14 mouse cellular contexts compared by ENCODE assay signal in genomic region chr11:118916423-118917030, GRCm38 (mm10). TPM values are rescaled to one million over a fixed set of nuclear protein-coding genes. Genes with fewer than 3 reads are reported as not detected.
DNase-seq lines count a peak whose midpoint lies in the region; ATAC-seq and TF ChIP-seq lines count a peak whose summit lies in the region.
"Had no signal": no experiment of that assay in that cellular context is flagged by ENCODE, and none has a peak within 500 bp of the region (broad histone marks: within the 10 kb centered on the region; RNA-seq: fewer than 3 reads in every experiment).

No protein-coding gene starts in this region.

- TF ChIP-seq POLR2A in olfactory bulb, adult 2 months (IDR thresholded peaks at IDR 0.05; ENCODE audit: insufficient read depth, low read depth, low read length) = no peak

- no peak for TF ChIP-seq CTCF in olfactory bulb, adult 2 months (IDR thresholded peaks at IDR 0.05; ENCODE audit: insufficient read depth, low read depth, low read length)
- TF ChIP-seq CTCF in gastrocnemius, adult 2 months (IDR thresholded peaks at IDR 0.05) = no peak

- H3K36me3 ChIP-seq in forebrain, embryonic 13.5 days (ENCODE audit: poor library complexity, severe bottlenecking) = no peaks in the 10 kb centered on the region
- H3K36me3 ChIP-seq in limb, embryonic 12.5 days = no peaks in the 10 kb centered on the region
- H3K36me3 ChIP-seq: intestine, embryonic 15.5 days; liver, embryonic 12.5 days had no signal

- H3K4me3 ChIP-seq in forebrain, embryonic 13.5 days = no peak overlapping the region
- 0 out of 2 replicates have a peak overlapping the region, but pooled peaks have one; percentile 0 for H3K4me3 ChIP-seq in limb, embryonic 12.5 days (replicated peaks)
- H3K4me3 ChIP-seq in olfactory bulb, adult 2 months (ENCODE audit: insufficient read depth, low read depth, low read length) = no peak overlapping the region
- no peak overlapping the region for H3K4me3 ChIP-seq in gastrocnemius, adult 2 months
- H3K4me3 ChIP-seq: intestine, embryonic 15.5 days; liver, embryonic 12.5 days had no signal

- WGBS in forebrain, embryonic 13.5 days = 6% methylated on average over 15 of the region's 15 CpGs
- WGBS in limb, embryonic 12.5 days = 34% methylated on average over 15 of the region's 15 CpGs
- WGBS in olfactory bulb, adult 2 months = 14% methylated on average over 15 of the region's 15 CpGs

- peaks cover 17% of the 10 kb centered on the region for H3K4me1 ChIP-seq in forebrain, embryonic 13.5 days
- peaks cover 17% of the 10 kb centered on the region for H3K4me1 ChIP-seq in limb, embryonic 12.5 days (replicated peaks)
- peaks cover 32% of the 10 kb centered on the region for H3K4me1 ChIP-seq in olfactory bulb, adult 2 months (ENCODE audit: control insufficient read depth, insufficient read depth, low read length)
- H3K4me1 ChIP-seq: liver, embryonic 12.5 days had no signal

- intact Hi-C loops in gastrocnemius, adult 2 months (cut with DNase I) = no loop called here

- H3K4me2 ChIP-seq in forebrain, embryonic 13.5 days = peak overlapping the region; percentile 30
- peak overlapping the region; percentile 35 for H3K4me2 ChIP-seq in limb, embryonic 12.5 days
- H3K4me2 ChIP-seq: heart, embryonic 11.5 days; intestine, embryonic 15.5 days; liver, embryonic 12.5 days had no signal

- H3K27ac ChIP-seq in forebrain, embryonic 13.5 days = peak overlapping the region; percentile 73
- H3K27ac ChIP-seq in limb, embryonic 12.5 days = peak overlapping the region; percentile 41; the same call in 1 of the 2 replicates
- peak overlapping the region; percentile 80 for H3K27ac ChIP-seq in olfactory bulb, adult 2 months (ENCODE audit: insufficient read depth, low read depth, low read length)
- H3K27ac ChIP-seq in gastrocnemius, adult 2 months = no peak overlapping the region
- H3K27ac ChIP-seq: intestine, embryonic 15.5 days; liver, embryonic 12.5 days had no signal

- peak; percentile 36 for ATAC-seq in forebrain, embryonic 13.5 days
- no peak for ATAC-seq in limb, embryonic 12.5 days (ENCODE audit: insufficient number of reproducible peaks, insufficient read depth, low FRiP score, low TSS enrichment, low read depth)
- ATAC-seq: intestine, embryonic 15.5 days; liver, embryonic 12.5 days had no signal

- H3K9me3 ChIP-seq in forebrain, embryonic 13.5 days (replicated peaks) = no peaks in the 10 kb centered on the region
- no peaks in the 10 kb centered on the region for H3K9me3 ChIP-seq in limb, embryonic 12.5 days
- H3K9me3 ChIP-seq: intestine, embryonic 15.5 days; liver, embryonic 12.5 days had no signal

- H3K27me3 ChIP-seq in forebrain, embryonic 13.5 days = no peaks in the 10 kb centered on the region
- peaks cover 8% of the 10 kb centered on the region; the same call in 1 of the 2 replicates for H3K27me3 ChIP-seq in limb, embryonic 12.5 days
- H3K27me3 ChIP-seq: intestine, embryonic 15.5 days had no signal

- peak overlapping the region; percentile 19; the same call in 1 of the 2 replicates for H3K9ac ChIP-seq in forebrain, embryonic 13.5 days
- H3K9ac ChIP-seq in limb, embryonic 12.5 days (replicated peaks) = no peak overlapping the region
- H3K9ac ChIP-seq: intestine, embryonic 15.5 days; liver, embryonic 12.5 days had no signal

- DNase-seq in right cerebral cortex, adult 2 months (ENCODE audit: low spot score in 2 of 2) = peak; percentile 57 to 58
- no peak for DNase-seq in right cerebral cortex, postnatal 14 days
- DNase-seq in adrenal gland, postnatal 36 days = no peak
- DNase-seq in gastrocnemius, adult 2 months = no peak
- DNase-seq in thymus, postnatal 10 days (ENCODE audit: low spot score in 2 of 2) = no peak
- DNase-seq: layer of hippocampus, adult 9-11 months had no signal

RNA-seq across cellular contexts. Expression of gene Rbfox3, which starts 5.1 kb away (rescaled TPM):
- polyA plus RNA-seq in forebrain, embryonic 13.5 days (2015; fragmentation: Nextera tagmentation; extraction: Ambion mirVana) = 32.0 and 34.0 TPM in 2 replicates
- polyA plus RNA-seq in limb, embryonic 12.5 days (2016; fragmentation: Nextera tagmentation; extraction: Ambion mirVana) = 3.5 and 3.9 TPM in 2 replicates
- polyA plus RNA-seq in olfactory bulb, adult 2 months (2012; ENCODE audit: insufficient read depth, insufficient read length, low replicate concordance, missing spikeins) = 164 TPM in 1 of 2 replicates, not detected in the other
- total RNA-seq in adrenal gland, postnatal 36 days (2021) = 1 to 10 TPM; 5.5 to 6.0 TPM
- total RNA-seq in gastrocnemius, adult 2 months (2021) = under 1 TPM; 0.13 to 0.20 TPM
- total RNA-seq: CH12.LX; megakaryocyte progenitor cell, adult 5-6 weeks had no signal

Comparison
In these comparisons a context has a peak if more than half of its experiments do, and no peak if none do; other contexts are left out.
1. DNase-seq: peak in right cerebral cortex, adult 2 months (2 of 2); none in right cerebral cortex, postnatal 14 days (single experiment), adrenal gland, postnatal 36 days (0 of 2), gastrocnemius, adult 2 months (single experiment) and thymus, postnatal 10 days (0 of 2).